Mouse (Mus musculus): ENCODE results near the gene Ces3b.
"Not testable (repeated sequence)": the region's sequence is repeated elsewhere in the genome, so short reads cannot be mapped to it uniquely, and the experiment has no call there.

The Ces3b gene

DNA sequence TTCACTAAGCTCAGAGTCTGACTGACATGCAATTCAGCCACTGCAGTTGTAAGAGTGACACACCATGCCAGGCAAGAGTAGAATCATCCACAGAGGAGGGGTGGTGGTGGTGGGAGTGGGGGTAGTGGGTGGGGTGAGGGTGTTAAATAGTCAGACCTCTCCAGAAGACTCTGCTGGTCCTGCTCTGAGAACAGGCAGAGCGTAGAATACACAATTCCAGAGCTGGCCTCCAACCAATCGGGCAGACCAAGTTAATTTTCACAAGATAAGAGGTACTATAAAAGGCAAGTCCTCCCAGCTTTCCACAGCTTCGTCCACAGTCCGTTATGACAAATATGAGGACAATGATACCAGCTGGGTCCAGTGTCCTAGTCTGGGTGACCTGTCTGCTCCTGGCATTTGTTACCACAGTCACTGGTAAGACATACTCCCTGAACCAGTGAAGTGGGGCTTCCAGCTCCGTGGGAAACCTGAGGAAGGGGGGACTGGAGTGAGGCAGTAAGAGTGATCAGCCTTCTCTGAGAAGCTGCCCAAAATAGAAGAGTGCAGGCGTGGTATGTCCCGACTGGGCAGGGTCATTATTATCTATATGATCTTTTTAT, at the start of gene Ces3b:
TSS of gene Ces3b (plus strand) at position 305 of the 602 bp plus-strand sequence.
- DNase-seq: no peak

DNA sequence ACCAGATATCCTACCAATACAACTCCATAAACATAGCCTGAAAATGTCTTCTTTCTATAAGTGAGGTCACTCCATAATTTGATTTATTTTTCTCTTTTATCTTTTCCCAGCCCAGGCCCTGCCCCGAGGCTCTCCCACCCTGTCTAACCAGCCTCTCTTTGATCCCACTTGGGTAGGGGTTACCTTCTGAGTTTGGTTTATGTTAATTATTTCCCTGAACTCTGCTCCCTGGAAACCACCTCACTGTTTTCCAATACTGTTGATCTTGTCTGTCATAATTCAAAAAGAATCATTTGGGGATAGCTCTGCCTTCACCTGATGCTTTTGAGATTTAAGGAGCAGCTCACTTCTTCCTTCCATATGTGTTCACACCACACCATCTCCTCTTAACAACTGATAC, 40.0 kb upstream of the Ces3b start:
- no peak for DNase-seq

DNA sequence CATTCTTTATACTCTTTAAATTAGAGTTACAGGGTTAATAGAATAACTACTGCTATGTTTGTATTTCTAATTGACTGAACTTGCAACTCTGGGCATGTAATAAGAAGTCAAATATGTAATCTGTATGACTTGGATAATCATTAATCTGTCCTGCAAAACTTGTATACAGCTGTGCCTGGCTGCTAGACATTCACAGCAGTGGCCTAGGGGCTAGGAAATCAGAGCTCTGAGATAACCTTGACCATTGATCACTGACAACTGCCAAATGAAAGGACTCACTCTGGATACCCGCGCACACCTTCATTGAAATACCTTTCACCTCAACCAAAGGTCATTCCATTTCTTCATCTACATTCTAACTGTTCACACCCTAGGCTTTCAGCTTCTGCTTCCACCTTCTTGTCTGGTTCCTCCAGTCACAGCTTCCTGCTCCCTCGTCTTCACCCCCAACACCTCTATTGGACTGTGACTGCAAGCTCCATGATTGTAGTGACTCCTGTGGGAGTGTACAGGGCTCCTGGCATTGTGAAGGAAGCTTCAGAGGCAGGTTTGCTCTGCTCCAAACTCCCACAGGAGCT, 37.6 kb upstream of the Ces3b start:
- DNase-seq: no peak

DNA sequence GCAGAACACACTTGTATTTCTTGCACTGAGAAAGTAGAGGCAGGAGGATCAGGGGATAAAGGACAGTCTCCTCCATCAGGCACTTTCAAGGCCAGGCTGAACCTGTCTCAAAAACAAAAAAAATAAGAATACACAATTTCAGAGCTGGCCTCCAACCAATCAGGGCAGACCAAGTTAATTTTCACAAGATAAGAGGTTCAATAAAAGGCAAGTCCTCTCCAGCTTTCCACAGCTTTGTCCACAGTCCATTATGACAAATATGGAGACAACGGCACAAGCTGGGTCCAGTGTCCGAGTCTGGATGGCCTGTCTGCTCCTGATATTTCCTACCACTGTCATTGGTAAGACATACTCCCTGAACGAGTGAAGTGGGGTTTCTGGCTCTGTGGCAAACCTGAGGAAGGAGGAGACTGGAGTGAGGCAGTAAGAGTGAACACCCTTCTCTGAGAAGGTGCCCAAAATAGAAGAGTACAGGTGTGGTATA, 35.1 kb upstream of the Ces3b start, which contains the start of gene Ces3a:
TSS of gene Ces3a (plus strand) at position 231 of the 484 bp plus-strand sequence.
- no peak for DNase-seq

DNA sequence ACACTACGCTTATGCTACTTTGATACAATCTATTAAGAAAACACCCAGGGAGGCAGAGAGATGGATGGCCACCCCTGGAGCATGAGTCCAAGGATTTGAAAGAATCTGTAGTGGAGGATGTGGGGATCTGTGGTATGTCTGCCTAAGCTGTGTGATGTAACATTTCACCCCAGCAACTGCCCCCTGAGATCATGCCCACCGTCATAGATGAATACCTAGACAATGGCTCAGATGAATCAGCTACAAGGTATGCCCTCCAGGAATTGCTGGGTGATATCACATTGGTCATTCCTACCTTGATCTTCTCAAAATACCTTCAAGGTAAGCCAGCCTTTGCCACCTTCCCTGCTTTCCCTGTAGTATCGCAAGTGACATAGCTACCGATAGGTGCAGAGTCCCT, 27.3 kb upstream of the Ces3b start:
- DNase-seq: no peak

DNA sequence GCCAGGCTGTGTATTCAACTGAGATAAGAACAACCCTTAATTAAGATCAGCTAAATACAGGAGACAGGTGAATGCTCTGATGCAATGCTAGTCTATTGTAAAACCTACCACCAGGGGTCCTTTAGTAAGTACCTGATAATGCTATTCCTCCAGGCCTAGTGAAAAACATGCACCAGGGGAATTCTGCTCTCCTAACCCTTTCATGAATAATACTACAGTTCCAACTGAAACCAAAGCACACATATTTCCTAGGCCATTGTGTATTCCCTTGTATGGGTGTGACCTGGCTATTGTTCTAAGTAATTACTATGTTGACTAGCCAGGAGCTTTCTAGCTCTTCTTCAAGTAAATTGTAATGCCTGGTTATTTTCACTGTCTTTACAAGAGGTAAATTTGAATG, 23.5 kb upstream of the Ces3b start:
- no peak for DNase-seq

DNA sequence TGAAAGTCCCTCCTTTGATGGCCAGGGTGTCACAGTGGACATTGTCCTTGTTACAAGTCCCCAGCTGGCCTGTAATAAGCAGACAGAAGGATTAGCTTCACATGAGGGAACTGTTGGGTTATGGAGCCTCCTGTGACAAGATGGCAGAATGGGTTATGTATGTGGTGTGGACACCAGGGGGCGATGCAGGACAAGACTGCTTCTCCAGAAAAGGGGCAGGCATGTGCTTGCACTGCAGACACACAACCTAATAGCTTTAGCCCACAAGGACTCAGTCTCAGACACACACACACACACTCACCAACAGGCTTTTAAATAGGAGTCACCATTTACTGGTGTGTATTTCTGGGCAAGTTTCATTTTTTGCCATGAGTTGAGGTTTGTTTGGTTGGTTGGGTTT, 16.8 kb upstream of the Ces3b start:
- DNase-seq: peak; percentile 67

DNA sequence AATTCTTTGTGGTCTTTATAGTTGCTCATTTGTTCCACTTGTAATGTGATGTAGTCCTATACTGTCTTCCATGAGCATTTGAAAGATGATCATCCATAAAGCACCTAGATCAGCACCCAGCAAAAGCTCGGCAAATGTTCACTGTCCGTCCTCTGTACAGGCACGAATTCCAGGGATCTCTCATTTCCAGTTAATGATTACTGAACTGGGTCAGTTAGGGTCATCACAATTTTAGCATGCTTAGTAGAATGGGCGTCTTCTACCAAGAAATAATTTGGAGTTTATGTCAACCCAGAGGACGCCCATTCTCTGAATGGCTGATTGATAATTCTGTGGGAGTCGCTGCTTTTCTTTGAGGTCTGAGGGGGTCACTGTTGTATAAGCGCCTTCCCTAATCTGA, 15.6 kb upstream of the Ces3b start:
- DNase-seq: not testable (repeated sequence)

DNA sequence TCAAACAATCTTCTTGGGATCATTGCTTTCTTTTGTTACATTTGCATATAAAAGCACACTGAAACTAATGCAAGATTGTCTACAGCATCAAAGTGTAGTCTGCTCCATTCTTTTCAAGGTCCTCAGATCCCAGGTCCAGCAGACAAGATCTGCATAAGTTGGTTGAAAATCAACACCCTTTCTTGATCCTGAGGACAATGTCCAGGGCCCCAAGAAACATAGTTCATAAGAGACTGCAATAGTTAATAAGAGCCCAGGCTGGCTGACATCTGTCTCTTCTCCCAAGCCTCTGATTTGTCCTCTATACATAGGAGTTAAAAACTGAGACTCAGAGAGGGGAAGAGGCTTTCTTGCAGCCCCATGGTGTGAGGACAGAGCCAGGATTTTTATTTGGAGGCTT, 14.6 kb upstream of the Ces3b start:
- no peak for DNase-seq

DNA sequence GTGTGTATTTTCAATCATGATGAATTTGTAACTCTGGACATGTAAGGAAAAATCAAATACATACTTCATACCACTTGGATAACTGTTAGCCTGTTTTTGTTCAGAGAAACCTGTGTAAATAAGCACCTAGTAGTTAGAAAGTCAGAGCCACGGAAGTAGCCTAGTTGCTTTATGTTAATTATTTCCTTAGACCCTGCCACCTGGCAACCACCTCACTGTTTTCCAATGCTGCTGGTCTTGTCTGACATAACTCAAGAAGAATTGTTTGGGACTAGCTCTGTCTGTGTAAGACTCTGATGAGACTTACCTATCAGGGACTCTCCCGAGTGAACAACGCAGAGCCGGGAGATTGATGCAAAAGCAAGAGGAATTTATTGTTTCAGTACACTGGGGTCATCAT, 7.0 kb upstream of the Ces3b start:
- no peak for DNase-seq

DNA sequence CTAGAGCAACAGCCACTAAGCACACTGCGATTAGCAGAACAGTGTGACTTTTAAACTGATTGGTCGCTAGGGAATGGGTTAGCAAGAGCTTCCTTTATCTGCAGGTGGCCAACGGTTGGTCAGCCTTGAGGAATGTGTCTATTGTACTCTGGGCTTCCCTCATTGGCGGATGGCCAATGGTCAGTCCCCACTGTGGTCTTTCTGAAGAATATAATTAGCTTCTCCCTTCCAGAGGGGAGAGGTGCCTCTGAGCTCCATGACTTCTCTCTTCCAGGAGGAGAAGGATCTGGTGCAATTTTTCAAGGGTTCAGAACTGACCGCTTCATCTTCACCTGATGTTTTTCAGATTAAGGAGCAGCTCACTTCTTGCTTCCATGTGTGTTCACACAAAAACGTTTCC, 6.5 kb upstream of the Ces3b start:
- no peak for DNase-seq

DNA sequence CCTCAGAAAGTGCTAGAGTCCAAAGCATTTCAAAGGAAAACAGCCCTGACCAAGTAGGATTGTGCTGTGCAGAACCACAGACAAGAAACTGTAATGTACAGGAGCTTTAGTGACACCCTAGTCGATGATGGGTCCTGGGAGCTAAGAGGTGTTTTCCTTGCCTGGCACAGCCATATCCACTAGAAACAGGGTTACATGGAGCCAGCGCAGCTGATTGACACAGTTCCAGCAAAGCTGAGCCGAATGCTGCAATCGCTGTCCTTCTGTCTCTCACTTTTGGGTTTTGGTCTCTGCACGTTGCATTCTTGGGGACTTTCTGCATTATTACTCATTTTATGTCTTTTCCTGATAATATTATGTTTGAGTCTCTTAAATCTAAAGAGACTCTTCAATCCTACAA, 5.0 kb upstream of the Ces3b start:
- DNase-seq: no peak

DNA sequence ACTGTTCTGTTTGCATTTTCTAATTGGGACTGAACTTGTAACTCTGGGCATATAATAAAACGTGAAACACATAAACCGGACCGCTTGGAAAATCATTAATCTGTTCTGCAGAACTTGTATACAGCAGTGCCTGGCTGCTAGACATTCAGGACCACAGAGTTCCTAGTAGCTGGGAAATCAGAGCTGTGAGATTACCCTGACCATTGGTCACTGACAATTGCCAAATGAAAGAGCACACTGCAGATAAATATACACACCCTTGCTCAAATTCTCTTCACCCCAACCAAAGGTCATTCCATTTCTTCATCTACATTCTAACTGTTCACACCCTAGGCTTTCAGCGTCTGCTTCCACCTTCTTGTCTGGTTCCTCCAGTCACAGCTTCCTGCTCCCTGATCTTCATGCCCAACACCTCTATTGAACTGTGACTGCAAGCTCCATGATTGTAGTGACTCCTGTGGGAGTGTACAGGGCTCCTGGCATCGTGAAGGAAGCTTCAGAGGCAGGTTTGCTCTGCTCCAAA, 2.7 kb upstream of the Ces3b start:
- DNase-seq: no peak

DNA sequence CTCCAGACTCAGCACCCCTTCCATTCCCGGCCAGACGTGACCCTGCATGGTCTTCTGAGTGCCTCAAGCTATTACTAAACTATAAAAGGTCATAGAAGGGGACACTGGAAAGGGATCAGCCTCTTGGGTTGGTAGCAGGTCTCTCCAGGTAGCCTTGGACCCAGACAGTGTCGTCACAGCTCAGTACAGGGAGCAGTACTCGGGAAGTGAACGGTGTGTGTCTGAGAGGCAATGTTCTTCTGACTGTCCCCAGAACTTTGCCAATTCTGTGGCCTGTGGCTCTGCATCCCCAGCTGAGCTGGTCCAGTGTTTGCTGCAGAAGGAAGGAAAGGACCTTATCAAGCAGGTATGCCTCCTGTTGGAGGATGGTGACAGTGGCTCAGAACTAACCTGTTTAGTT, 4.6 kb downstream of the Ces3b start:
- not testable (repeated sequence) for DNase-seq

DNA sequence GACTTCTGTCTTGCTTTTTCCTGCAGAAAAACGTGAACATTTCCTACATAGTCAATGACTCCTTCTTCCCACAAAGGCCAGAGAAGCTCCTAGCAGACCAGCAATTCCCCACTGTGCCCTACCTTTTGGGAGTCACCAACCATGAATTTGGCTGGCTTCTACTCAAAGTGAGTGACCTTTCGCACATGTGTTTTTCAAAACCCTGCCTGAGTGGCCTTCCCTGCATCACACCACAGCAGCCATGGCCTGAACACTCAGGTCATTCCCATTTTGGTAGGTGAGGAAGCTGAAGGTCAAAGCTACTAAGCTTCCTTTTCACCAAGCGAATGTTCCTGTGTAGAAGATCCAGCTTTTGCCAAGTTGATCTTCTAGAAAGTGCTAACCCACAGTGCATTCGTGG, 5.0 kb downstream of the Ces3b start:
- no peak for DNase-seq

DNA sequence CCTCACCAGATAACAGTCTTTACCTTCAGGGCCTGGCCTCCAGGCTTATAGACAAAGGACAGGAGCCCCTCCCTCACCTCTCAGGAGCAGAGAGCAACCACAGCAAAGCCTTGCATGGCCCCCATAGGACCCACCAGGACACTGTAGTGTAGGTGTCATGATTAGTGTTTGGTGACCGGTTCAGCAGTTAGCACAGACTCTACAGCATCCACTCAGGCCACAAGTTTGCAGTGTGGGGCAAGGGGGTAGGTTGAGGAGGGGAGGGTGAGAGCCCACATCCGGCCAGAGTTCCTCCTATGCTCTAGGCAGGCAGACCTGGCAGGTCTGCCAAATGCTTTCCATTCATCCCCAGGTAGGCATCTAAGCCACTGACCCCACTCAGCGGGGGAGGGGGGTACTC, 10.4 kb downstream of the Ces3b start:
- no peak for DNase-seq

DNA sequence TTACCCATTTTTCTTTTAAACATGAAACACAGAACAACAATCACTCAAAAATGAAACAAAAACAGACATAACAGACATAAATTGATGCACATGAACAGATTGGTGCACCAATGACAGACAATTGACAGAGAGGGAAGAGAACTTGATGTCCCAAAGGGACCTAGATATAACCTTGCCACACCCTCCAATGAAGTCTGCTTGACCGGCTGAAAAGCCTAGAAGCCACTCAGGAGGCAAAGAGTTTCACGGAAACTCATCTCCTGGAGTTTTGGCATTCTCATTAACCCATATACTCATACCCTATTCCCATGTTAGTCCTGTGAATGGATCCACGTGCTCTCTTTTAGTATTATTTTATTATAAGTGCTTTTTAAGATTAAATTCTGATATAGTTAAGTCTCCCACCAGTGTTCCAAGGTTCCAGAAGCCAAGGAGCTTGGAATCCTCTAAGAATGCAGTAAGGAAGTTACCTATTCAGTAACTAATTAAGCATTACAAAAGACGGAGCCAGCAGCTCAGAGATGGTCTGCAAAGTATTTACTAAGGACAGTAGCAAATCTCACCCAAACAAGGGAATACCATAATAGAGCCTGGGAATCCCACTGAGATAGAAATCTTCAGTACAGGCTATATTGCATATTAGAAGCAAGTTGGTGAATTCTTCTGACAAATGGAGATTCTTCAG, 18.7 kb downstream of the Ces3b start:
- not testable (repeated sequence) for DNase-seq

DNA sequence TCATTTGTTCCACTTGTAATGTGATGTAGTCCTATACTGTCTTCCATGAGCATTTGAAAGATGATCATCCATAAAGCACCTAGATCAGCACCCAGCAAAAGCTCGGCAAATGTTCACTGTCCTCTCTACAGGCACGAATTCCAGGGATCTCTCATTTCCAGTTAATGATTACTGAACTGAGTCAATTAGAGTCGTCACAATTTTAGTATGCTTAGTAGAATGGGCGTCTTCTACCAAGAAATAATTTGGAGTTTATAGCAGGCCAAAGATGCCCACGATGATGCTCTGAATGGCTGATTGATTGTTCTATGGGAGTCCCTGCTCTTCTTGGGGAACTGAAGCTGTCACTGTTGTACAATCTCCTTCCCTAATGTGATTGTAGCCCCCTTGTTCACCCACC, 20.1 kb downstream of the Ces3b start:
- not testable (repeated sequence) for DNase-seq

DNA sequence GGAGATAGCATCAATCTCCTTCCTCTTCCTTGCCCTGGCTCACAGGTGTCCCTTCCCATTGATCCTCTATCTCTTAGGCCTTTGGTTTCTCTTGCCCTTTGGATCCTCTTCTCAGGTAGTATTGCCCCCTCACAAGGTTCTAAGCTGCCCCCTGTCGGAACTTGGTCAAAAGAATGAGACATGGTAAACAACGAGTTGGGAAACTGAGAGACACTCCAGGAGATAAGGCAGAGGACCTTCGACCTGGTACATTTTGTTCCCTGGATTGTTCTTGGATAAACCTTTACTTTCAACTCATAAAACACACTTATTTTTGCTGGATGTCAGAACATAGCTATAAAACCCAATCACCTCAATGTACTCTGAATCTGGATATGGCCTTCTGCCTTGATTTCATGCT, 20.7 kb downstream of the Ces3b start:
- DNase-seq: no peak

DNA sequence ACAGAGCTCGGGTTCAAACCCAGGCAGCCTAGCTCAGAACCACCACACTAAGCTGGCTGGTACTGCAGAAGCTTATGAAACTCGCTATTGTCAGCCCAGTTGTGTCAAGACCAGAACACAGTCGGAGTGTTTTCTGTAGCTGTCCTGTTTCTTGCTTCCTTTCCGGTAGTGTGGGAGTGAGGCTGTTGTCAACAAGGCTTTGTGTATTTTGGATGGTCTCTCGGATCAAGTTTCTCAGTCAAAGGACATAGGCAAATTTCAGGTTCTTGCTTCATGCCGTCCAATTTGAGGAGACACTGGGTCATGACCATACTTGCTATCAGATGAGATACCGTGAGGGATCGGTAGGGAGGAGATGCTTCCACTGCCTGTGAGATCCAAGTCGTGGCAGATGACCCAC, 46.3 kb downstream of the Ces3b start:
- no peak for DNase-seq

DNA sequence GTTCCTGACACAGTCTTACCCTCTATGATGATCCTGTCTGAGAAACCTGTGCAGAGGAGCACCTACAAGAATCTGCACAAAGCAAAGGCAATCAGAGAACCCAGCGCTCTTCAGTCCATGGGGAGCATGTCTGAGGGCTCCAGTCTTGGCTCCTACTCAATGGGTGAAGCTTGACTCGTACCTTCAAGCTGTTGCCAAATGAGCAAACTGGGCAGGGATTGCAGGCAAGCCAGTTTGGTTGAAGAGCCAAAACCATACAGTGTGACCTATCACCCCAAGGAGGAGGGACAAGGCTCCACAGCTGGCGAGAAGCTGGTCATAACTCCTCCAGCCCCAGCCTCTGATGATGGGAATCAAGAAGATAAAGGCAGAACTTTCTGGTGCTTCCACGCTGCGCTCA, 48.0 kb downstream of the Ces3b start, which contains the start of gene Ces4a:
TSS of gene Ces4a (plus strand) at position 292 of the 400 bp plus-strand sequence.
- no peak for DNase-seq

DNA sequence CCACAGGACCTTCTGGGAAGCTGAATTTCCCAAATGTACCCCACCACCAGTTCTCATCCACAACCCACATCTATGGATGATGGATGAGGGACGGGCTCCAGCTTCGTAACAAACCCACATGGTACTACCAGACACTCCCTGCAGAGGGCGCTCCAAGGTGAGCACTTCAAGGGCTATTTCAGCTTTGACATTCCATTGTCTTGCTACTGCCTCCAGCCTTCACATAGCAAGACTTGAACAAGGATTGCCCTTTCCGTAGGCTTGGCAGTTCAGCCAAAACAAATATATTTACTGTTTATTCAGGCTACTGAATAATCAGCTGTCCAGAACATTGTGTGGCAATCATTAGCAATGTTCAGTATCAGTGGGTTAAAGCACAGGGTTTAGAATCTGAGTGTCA, 54.9 kb downstream of the Ces3b start:
- peak; percentile 86 for DNase-seq

DNA sequence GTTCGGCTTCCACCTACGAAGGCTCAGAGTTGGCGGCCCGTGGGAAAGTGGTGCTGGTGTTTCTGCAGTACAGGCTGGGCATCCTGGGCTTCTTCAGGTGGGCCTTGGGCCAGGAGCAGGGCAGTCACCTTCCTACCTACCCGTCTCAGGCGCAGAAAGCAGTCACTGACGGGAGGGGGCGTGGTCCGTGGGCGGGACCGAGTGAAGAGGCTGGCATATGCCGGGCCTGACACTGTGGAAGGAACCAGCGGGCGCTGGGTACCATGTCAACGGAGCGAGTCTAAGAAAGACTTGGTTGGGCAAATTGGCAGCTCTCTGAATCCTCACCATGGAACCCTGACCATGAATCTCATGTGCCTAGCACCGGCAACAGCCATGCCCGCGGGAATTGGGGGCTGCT, 58.8 kb downstream of the Ces3b start:
- no peak for DNase-seq

Data from kidney, postnatal 10 days (tissue).